Mouse (Mus musculus) layer of hippocampus, postnatal 10 days (tissue): ENCODE data around the gene Itln1. TPM values are rescaled to one million over a fixed set of nuclear protein-coding genes. Genes with fewer than 3 reads are reported as not detected.

ENCODE experiments used
- DNase-seq, 2 experiments: peaks; one replicate each; pipeline ENCODE4 v3.0.0; 2021; ENCODE audit warnings: low spot score in 2 of 2
- long read RNA-seq: library from polyadenylated mRNA; stranded (forward); transcript quantifications from one replicate; pipeline ENCODE4 v2.0.0, GENCODE M21; 2023
- total RNA-seq, 2 experiments: library from RNA; stranded (reverse); gene quantifications; 2 replicates each; pipeline ENCODE4 v1.2.3; 2021

Itln1 gene
- not detected for total RNA-seq
- long read RNA-seq: 0 reads

DNA sequence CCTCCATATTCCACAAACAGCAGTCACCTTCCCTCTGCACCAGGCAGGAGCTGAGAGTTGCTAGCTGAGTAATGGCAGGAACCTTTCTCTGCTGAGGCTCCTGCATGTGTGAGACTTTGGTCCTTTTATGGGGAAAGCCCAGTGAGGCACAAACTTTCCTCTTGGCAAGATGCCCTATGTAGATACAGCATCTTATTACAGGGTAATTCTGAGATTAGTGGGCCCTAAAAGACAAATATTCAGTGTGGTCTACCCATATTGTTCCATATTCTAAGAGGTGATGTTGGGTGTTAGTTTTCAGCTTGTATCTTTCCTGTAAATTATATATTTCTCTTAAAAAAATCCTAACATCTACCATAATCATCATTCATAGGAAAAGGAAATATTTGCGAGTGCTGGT is at the start of gene Itln1:
Gene Itln1, minus strand, starts transcription at position 101 of the 400 bp plus-strand sequence.
- DNase-seq: no peak

DNA sequence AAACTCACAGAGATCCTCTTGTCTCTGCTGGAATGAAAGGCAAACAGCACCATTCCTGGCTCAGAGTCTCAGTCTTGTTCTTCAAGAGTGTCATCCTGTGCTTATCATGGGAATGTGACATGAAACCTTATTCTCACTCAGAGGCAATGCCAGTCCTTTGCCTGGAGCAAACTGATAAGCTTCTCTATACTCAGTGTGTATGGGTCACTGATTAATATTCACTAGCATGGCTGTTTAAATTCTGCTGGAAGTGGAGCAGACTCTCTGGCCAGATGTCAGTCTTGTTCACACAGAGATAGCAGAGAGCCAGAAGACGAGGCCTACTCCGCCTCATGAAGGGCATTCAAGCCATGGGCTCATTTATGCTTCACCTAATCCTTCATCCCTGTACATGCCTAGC is 49.5 kb upstream of the Itln1 start:
- no peak for DNase-seq

DNA sequence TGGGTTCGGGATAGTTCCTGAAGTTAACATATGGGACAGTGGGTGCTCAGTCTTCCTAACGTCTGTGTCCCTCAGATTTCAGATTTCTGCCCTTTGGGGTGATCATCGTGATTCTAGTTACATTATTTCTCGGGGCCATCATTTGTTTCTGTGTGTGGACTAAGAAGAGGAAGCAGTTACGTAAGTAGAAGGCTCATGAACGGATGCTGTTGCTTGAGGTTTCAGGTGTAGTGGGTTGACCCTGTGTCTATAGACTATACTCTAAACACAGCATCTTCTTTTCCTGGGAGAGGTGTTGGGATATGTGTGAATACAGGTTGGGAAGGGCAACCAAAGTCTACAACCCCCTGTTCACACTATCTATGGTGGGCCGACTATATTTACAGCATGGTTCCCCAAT is 42.1 kb upstream of the Itln1 start:
- DNase-seq: no peak

DNA sequence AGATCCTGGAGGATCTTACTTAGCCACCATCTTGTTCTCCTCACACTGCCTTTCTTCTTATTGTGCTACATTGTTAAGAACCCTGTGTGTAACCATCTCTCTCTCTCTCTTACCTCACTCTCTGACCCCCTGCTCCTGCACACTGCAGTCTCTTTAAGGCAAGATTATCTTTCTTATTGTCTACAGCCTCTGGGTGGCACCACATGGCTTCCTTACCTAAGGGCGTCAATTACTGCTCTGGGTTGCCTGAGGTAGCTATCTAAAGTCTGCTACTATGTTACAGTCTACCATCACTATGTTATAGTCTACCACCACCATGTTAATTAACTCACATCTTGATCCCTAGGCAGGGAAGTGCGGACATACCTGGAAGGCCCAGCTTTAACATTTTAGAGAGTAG is 33.3 kb upstream of the Itln1 start:
- DNase-seq: no peak

DNA sequence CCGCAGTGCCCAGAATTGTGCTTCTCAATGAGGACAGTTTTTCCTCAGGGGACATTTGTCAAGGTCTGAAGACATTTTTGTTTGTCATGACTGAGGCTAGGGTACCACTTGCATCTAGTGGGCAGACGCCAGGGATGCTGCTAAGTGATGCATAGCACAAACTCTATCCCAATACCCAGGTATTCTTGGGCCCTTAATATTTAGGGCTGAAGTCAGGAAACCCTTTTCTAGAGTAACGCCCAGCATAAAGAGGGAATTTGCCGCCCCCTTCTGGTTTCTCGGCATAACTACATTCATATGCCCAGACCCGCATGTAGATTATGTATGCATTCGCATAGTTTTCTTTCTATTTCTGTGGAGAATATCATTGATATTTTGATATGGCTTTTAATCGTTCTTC is 31.7 kb upstream of the Itln1 start:
- peak; percentile 51 to 64 for DNase-seq

DNA sequence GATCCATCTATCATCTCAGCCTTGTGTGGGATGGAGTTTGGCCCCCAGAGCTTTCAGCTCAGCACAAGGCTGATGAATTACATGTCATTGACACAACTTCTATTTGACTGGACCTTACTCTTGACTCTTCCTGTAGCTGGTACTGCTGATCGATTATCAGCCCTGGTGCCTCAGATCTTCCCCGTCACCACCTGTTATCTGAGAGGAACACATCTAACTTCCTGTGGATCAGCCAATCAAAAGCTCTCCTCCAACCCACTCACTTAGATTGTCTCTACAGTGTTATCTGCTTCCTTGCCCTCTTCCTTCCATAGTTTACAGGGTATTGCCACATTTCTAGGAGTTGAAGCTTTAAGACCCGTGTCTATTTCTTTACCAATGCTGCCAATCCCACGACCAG is 30.8 kb upstream of the Itln1 start:
- no peak for DNase-seq

DNA sequence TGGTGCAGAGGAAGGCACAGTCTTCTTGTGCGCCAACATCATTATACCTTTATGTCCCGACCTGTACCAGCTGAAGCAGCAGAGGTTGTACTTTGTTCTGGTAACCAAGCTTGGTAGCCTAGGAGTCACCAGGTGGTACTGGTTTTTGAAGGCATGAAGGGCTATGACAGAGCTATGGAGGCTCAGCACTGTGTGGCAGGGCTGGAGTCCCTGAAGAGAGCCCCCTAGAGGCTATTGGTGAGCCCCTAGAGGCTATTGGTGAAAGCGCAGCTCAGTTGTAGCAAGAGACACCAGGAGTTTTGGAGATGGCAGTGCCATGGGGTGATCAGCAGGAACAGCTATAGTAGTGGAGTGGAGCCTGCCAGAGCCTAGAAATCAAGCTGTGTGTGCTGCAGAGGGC is 29.2 kb upstream of the Itln1 start:
- DNase-seq: peak in 1 of 2 experiments; percentile 8

DNA sequence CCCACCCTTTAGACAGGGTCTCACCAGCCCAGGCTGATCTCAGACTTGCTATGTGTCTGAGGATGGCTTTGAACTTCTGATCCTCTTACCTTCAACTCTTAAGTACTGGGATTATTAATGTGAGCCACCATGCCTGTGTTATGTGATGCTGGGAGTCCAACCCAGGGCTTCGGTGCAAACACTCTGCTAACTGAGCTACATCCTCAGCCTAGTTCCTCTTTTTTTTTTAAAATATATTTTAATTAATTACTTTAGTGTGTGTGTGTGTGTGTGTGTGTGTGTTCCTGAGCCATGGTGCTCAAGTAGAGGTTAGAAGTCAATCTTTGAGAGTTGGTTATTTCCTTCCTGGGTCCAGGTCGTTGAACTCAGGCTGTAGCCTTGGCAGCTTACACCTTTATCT is 27.9 kb upstream of the Itln1 start:
- DNase-seq: no peak

DNA sequence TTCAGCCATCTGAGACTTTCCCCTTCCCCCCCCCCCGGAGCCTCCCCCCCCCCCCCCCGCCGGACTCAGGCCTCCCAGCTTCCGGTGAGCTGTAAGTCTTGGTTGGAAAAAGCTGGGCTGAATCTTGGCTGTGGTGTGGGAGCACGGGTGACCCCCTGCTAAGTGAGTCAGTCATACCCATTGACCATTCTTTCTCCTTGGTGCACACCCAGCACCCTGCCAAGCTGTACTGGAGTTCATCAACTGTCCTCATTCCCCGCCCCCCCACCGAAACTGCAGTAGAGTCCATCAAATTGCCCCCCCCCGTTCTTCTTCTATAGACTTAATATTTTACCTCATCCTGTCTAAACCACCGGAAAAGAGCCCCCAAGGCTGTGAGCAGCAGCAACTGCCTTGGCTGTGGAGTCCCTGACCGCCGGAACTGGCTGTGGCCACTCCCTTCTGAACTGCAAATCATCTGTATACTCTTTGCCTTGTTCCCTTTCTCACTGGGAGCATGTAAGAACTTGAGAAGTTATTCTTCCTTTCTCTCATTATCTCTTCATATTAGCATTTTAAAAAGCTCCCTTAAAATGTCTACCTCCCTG is 26.6 kb upstream of the Itln1 start:
- no peak for DNase-seq

DNA sequence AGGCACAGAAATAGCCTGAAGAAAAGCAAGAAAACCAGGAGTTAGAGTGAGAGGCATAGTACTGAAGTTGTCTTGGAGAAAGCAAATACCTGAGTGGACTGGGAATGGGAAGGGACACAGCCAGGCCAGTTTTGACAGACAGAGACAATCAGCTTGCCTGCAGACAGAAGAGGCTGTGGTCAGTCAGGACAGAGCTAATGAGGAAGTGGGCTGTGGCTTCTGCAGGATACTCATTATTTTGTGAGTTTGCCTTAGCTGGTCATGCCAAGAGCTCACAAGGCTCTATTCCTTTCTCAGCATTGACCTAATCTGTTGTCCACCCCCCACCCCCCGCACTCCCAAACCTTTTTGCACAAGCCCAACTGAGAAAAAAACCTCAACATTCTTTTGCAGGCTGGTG is 26.1 kb upstream of the Itln1 start:
- no peak for DNase-seq

DNA sequence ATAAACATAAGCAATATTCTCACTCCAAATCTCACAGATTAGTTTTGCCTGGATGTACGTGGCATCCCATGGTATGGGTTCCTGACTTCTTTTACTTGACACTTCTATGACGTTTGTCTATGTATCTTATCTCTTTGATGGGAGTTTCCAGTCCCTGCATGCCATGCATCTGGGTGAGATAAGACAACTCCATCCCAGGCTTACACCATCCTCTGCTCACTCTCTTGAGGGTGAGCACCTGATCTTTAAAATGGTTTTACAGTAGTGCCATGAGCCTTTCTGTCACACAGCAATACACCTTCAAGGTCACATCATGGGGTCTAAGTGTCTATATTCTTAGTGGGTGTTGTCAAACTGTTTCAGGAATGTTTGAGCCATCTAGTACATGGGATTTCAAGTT is 25.2 kb upstream of the Itln1 start:
- no peak for DNase-seq

DNA sequence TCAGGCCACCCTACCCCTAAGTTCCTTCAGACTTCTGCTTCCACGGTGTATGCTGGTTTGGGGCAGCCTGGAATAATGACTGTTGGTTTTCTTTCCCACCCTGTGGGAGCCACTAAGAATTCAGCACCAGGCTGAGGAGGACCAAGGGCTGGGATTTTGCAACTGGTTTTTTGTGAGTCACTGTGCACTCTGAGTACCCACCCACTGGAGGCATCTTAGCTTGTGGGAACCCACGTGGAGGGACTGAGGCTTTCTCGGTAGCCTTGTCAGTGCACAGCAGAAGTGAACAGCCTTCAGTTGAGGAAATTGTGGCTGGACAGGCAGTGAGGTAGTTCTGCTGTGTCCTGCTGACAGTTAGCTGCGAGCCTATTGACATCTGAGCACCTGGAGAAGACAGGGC is 23.8 kb upstream of the Itln1 start, which contains the start of gene Cd244a:
Gene Cd244a, plus strand, starts transcription at position 296 of the 400 bp plus-strand sequence.
- no peak for DNase-seq

DNA sequence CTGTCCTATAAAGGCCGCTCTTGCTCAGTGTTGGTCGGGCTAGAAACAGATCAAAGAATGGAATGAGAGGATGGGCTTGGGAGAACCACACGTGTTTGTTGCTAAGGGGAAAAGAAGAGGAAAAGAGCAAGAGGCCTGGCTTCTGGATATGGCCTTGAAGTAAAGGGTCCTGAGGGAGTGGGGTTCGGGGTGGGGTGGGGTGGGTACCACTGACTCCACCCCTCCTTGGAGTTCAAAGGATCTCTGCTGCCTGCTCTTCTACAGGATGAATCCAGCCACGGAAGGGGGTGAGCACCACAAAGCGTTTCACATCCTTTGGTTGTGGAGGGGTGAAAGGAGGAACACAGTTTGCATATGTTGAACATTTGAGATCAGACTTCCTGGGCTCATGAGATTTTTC is 23.3 kb upstream of the Itln1 start:
- DNase-seq: no peak

DNA sequence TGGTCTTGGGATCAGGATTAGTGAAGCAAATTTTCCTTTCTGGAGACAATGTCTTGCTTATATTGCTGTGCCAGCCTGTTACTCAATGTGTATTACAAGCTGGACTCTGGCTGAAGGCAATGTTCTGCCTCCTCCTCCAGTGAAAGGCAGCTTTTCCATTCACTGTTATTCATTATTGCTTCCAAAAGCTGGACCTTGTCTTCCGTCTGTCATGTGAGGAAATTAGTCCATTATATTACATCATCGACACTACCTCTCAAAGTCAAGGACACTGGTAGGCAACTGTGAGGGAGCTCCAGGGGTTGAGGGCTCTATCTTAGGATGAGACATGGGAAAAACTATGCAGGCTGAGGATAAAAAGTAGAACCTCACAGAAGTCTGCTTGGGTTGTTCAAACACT is 21.3 kb upstream of the Itln1 start:
- no peak for DNase-seq

DNA sequence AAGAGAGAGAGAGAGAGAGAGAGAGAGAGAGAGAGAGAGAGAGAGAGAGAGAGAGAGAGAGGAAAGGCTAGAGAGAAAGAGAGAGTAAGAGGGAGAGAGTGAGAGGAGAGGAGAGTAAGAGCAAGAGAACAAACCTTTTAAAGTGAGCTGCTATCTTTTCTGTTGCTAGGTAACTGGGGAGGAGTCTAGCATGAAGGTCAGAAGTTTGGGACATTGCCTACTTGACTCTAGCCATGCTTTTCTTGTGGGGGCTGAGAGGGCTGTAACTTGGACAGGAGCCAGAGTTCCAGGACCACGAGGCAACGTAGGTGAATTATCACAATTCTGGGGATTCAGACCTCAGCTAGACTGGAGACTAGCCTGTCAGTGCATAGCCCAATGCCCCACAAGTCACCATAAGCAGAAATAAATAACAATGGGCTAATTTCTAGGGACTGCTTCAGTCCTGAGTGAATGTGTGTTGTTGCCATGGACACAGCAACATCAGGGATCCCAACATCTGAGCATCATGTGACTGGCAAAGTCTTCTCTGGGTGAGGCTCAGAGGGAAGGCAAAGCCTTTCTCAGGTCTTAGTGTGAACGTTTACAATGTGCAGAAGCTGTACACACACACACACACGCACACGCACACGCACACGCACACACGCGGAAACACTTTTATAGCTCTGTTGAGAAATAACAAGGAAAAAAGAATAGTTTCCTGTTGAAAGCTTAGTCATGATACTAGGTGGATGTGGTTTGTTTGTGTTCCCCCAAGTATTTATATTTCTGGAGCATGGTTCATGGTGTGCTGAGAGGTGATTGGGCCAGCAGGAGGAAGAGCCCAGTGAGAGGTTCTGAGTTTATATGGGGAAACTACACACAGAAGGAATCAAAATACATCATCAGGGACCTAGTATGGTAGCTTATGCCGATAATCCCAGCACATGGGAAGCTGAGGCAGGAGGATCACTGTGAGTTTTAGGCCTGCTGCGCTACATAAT is 18.6 kb upstream of the Itln1 start:
- no peak for DNase-seq

DNA sequence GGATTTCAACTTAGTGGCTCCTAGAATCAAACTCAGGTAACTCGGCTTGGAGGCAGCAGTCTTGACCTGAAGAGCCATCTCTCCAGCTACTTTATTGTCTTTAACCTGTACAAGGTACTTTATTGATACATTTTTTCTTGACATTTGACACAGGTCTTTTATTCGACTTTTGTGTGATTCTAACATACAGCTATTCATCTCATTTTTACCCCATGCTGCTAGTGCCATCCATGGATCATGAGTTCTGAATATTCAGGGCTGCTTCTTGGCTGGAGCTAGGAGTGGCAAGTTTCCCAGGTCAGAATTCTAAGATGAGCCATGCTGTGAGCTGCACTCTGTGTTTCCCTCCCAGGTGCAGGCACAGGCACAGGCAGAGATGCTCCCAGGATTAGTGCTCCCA is 17.1 kb upstream of the Itln1 start:
- no peak for DNase-seq

DNA sequence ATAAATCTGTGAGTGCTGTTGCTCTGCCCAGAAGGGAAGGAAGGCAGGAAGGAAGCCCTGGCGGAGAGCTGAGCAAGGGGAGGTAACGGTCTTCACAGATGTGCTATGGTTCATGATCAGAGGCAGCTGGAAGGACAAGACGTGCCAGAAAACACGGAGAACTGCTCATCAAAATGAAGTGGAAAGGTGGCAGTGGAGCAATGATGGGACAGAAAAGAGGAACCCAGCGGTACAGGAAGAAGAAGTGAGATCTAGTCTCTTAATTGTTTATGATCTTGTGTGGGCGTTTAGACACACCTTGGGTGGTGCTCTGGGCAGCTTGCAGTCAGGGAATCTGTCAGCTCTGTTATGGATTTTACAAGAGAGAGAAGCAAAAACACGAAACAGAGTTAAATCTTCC is 16.2 kb upstream of the Itln1 start:
- DNase-seq: no peak

DNA sequence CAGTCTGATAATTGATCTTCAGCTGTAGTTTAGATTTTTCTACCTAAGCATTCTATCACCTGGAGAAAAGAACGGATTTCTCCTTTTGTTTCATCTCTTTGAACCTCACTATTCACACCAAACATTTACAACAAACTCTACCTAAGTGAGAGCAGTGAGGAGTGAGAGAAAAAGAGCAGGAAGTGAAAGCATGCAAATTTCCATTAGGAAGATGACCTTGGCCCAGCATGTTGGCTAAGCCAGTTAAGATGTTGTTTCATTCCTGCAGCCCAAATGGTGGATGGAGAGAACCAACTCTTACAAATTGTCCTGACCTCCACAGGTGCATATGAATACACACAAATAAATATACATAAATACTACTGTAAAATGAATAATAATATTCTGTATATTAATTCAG is 5.6 kb upstream of the Itln1 start:
- no peak for DNase-seq

DNA sequence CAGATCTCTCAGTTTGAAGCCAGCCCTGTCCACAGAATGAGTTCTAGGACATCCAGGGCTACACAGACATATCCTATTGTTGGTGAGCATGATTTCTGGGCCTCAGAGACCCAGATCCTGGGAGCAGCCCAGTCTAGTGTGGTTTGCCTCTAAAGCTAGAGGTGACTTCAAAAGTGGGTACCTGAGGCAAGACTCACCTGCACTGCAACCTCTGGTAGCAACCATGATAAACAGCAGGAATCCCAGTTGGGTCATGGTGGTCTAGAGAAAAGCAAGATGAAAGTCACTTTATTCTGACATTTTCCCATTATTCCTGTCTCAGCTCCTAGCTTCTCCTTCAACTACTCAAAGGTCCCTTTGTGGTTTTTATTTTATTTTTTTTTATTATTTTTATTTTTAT is 537 bp downstream of the Itln1 start:
- no peak for DNase-seq

DNA sequence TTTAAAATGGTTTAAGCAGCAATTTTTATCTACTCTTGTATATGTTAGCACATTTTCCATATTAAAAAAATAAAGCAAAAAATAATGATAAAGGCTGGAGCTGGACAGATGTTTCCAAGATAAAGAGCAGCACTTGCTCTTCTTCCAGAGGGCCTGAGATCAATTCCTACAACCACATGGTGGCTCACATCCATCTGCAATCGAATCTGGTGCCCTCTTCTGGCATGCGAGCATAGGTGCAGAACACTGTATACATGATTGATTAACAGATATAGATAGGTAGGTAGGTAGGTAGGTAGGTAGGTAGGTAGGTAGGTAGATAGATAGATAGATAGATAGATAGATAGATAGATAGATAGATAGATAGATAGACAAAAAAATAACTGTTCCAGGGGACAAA is 2.3 kb downstream of the Itln1 start:
- no peak for DNase-seq

DNA sequence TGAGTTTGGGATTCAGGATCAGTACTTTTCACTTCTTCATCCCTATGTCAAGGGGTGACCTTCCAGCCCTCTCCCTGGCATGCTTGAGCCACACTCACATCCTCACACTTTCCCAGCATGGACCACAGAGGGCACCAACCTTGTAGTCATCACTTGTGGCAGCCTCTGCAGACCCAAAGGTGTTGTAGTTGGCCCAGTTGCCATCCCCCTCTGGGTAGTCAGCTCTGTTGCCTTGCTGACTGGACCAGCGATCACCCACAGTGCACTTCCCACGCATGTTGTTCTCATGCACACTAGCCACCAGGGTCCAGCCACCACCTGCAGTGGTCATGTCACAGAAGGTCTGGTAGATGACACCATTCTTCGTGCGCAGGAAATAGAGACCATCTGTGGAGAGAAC is 3.7 kb downstream of the Itln1 start:
- DNase-seq: no peak

DNA sequence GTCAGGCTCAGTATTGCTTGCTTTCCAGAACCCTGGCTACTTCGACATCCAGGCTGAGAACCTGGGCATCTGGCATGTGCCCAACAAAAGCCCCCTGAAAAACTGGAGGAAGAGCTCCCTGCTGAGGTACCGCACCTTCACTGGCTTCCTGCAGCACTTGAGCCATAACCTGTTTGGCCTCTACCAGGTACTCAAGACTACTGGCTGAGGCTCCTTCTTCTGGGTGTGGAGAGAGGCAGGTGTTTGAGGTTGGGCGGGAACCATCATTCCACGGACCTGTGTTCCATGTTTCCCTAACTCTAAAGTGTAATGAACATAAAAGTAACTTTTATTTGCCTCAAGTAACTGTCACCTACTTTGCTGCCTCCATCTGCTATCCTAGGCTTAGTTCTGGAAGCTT is 19.5 kb downstream of the Itln1 start:
- DNase-seq: no peak

DNA sequence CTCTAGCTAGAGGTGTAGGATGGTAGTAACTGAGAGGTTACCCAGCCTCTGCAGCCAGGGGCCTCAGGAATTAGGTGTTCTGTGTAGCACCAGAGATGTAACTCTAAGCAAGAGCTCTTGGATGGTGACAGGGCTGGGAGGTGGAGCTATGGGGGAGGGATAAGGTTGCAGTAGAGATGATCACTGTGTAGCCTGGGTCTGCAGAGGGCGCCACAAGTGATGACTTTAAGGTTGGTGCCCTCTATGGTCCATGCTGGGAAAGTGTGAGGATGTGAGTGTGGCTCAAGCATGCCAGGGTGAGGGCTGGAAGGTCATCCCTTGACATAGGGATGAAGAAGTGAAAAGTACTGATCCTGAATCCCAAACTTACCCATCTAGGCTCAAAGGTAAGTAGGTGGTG is 20.1 kb downstream of the Itln1 start:
- DNase-seq: no peak
